Mouse (Mus musculus): ENCODE data around the gene Tbc1d13. TPM values are rescaled to one million over a fixed set of nuclear protein-coding genes. Genes with fewer than 3 reads are reported as not detected.

The Tbc1d13 gene
- polyA plus RNA-seq (2012; ENCODE audit: insufficient read depth, insufficient read length, low replicate concordance, missing spikeins): not detected in 2 replicates

GRCm38 (mm10) chr2:30133613-30134377 lies at the start of gene Tbc1d13:
Tbc1d13 (plus strand) TSS chr2:30133746.
- WGBS: under 1% methylated on average over 46 of the region's 46 CpGs
- Histone ChIP-seq H3K4me3 (ENCODE audit: insufficient read depth, low read depth, low read length) (peak within 1 kb of the TSS; percentile 87), H3K4me1 (ENCODE audit: control insufficient read depth, insufficient read depth, low read length) (peaks cover 19% of the 10 kb centered on the region), H3K27ac (ENCODE audit: insufficient read depth, low read depth, low read length) (peak within 1 kb of the TSS; percentile 18; the same call in 1 of the 2 replicates)
- TF ChIP-seq CTCF (IDR thresholded peaks at IDR 0.05; ENCODE audit: insufficient read depth, low read depth, low read length) (no peak), POLR2A (IDR thresholded peaks at IDR 0.05; ENCODE audit: insufficient read depth, low read depth, low read length) (peak; percentile 86)

GRCm38 (mm10) chr2:30084113-30084512 lies 49.4 kb upstream of the Tbc1d13 start:
- Histone ChIP-seq H3K4me3 (ENCODE audit: insufficient read depth, low read depth, low read length) (no peak overlapping the region), H3K4me1 (ENCODE audit: control insufficient read depth, insufficient read depth, low read length) (peaks cover 4% of the 10 kb centered on the region; the same call in 1 of the 2 replicates), H3K27ac (ENCODE audit: insufficient read depth, low read depth, low read length) (no peak overlapping the region)
- WGBS: 48% methylated on average over 5 of the region's 5 CpGs
- TF ChIP-seq CTCF (IDR thresholded peaks at IDR 0.05; ENCODE audit: insufficient read depth, low read depth, low read length) (no peak), POLR2A (IDR thresholded peaks at IDR 0.05; ENCODE audit: insufficient read depth, low read depth, low read length) (no peak)

GRCm38 (mm10) chr2:30084632-30085031 lies 48.9 kb upstream of the Tbc1d13 start:
- H3K4me1 ChIP-seq (ENCODE audit: control insufficient read depth, insufficient read depth, low read length): peaks cover 4% of the 10 kb centered on the region; the same call in 1 of the 2 replicates
- H3K27ac ChIP-seq (ENCODE audit: insufficient read depth, low read depth, low read length): no peak overlapping the region
- 29% methylated on average over 12 of the region's 12 CpGs for WGBS
- TF ChIP-seq CTCF (IDR thresholded peaks at IDR 0.05; ENCODE audit: insufficient read depth, low read depth, low read length) (no peak), POLR2A (IDR thresholded peaks at IDR 0.05; ENCODE audit: insufficient read depth, low read depth, low read length) (no peak)
- no peak overlapping the region for H3K4me3 ChIP-seq (ENCODE audit: insufficient read depth, low read depth, low read length)

GRCm38 (mm10) chr2:30087310-30087709 lies 46.2 kb upstream of the Tbc1d13 start:
- no peak for TF ChIP-seq POLR2A (IDR thresholded peaks at IDR 0.05; ENCODE audit: insufficient read depth, low read depth, low read length)
- TF ChIP-seq CTCF (IDR thresholded peaks at IDR 0.05; ENCODE audit: insufficient read depth, low read depth, low read length): no peak
- H3K27ac ChIP-seq (ENCODE audit: insufficient read depth, low read depth, low read length): no peak overlapping the region
- H3K4me3 ChIP-seq (ENCODE audit: insufficient read depth, low read depth, low read length): no peak overlapping the region
- H3K4me1 ChIP-seq (ENCODE audit: control insufficient read depth, insufficient read depth, low read length): peaks cover 4% of the 10 kb centered on the region; the same call in 1 of the 2 replicates
- 88% methylated on average over 4 of the region's 4 CpGs for WGBS

GRCm38 (mm10) chr2:30091521-30091920 lies 42.0 kb upstream of the Tbc1d13 start:
- no peak overlapping the region for H3K4me3 ChIP-seq (ENCODE audit: insufficient read depth, low read depth, low read length)
- peaks cover 7% of the 10 kb centered on the region for H3K4me1 ChIP-seq (ENCODE audit: control insufficient read depth, insufficient read depth, low read length)
- TF ChIP-seq POLR2A (IDR thresholded peaks at IDR 0.05; ENCODE audit: insufficient read depth, low read depth, low read length) (no peak), CTCF (IDR thresholded peaks at IDR 0.05; ENCODE audit: insufficient read depth, low read depth, low read length) (no peak)
- WGBS: 94% methylated on average over 12 of the region's 12 CpGs
- no peak overlapping the region for H3K27ac ChIP-seq (ENCODE audit: insufficient read depth, low read depth, low read length)

GRCm38 (mm10) chr2:30092280-30092918 lies 41.1 kb upstream of the Tbc1d13 start:
- Histone ChIP-seq H3K4me1 (ENCODE audit: control insufficient read depth, insufficient read depth, low read length) (peaks cover 7% of the 10 kb centered on the region), H3K27ac (ENCODE audit: insufficient read depth, low read depth, low read length) (no peak overlapping the region), H3K4me3 (ENCODE audit: insufficient read depth, low read depth, low read length) (no peak overlapping the region)
- 60% methylated on average over 6 of the region's 6 CpGs for WGBS
- TF ChIP-seq POLR2A (IDR thresholded peaks at IDR 0.05; ENCODE audit: insufficient read depth, low read depth, low read length) (no peak), CTCF (IDR thresholded peaks at IDR 0.05; ENCODE audit: insufficient read depth, low read depth, low read length) (no peak; the same call in 1 of the 2 replicates)

- H3K27ac ChIP-seq (ENCODE audit: insufficient read depth, low read depth, low read length): no peak within 1 kb of the TSS
- WGBS: under 1% methylated on average over 51 of the region's 51 CpGs
Measured at GRCm38 (mm10) chr2:30093471-30094207, 39.9 kb upstream of the Tbc1d13 start, which contains the start of gene Zdhhc12. Zdhhc12 (minus strand) TSS chr2:30093648.

GRCm38 (mm10) chr2:30094208-30094588 lies 39.3 kb upstream of the Tbc1d13 start:
- peak overlapping the region; percentile 51 for H3K4me3 ChIP-seq (ENCODE audit: insufficient read depth, low read depth, low read length)
- H3K27ac ChIP-seq (ENCODE audit: insufficient read depth, low read depth, low read length): no peak overlapping the region
- TF ChIP-seq POLR2A (IDR thresholded peaks at IDR 0.05; ENCODE audit: insufficient read depth, low read depth, low read length) (no peak), CTCF (IDR thresholded peaks at IDR 0.05; ENCODE audit: insufficient read depth, low read depth, low read length) (no peak)
- WGBS: 3% methylated on average over 13 of the region's 13 CpGs
- H3K4me1 ChIP-seq (ENCODE audit: control insufficient read depth, insufficient read depth, low read length): peaks cover 7% of the 10 kb centered on the region

More at GRCm38 (mm10) chr2:30093471-30094207, 39.9 kb upstream of the Tbc1d13 start, which contains the start of gene Zdhhc12:
- TF ChIP-seq POLR2A (IDR thresholded peaks at IDR 0.05; ENCODE audit: insufficient read depth, low read depth, low read length): 0 out of 2 replicates have a peak, but pooled peaks have one; percentile 28
- 0 out of 2 replicates have a peak, but pooled peaks have one; percentile 7 for TF ChIP-seq CTCF (IDR thresholded peaks at IDR 0.05; ENCODE audit: insufficient read depth, low read depth, low read length)
- Histone ChIP-seq H3K4me1 (ENCODE audit: control insufficient read depth, insufficient read depth, low read length) (peaks cover 7% of the 10 kb centered on the region), H3K4me3 (ENCODE audit: insufficient read depth, low read depth, low read length) (peak within 1 kb of the TSS; percentile 51)

All from olfactory bulb, adult 2 months (tissue).